Mouse (Mus musculus): ENCODE results near the gene Ptk7. TPM values are rescaled to one million over a fixed set of nuclear protein-coding genes. Genes with fewer than 3 reads are reported as not detected.

Ptk7 gene
- polyA plus RNA-seq, 1 experiment from 2014 or later = 58.5 TPM

DNA sequence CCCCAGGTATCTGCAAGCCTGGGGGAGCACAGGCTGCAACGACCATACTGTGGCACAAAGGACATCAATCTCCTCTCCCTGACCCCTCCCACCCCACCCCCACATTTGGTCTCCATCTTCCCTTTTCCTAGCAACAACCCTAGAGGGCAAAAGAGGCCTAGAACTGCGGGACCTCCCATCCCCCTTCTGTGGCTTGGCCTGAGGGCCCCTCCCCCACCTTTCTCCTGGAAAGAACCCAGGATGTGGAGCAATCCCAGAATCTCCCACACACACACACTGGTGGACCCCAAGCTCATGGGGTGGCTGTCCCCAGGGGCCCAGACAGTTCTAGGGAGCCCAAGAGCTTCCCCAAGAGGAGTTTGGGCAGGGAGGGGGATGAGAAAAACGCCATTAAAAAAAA, 81.4 kb downstream of the Ptk7 start:
- no peaks in the 10 kb centered on the region for H3K9me3 ChIP-seq (ENCODE audit: control insufficient read depth, low read length)

DNA sequence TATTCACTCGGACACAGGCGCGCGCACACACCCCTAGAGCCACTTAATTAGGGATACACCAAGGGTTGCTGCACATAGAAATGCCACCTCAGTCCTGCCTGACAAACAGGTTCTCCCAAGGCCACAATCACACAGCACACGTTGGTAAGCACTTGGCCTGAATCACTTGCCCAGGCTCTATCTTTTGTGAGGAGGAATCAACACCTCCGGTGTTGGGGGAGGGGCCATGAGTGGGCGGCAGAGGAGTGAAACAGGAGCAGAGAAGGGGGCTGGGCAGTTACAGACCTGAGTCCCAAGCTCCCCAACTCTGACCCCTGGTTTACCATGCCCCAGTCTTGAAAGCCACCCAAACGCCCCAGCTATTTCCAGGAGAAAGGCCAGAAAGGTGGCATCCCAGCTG, 82.3 kb downstream of the Ptk7 start:
- 12% methylated on average over 8 of the region's 8 CpGs for WGBS
- peaks cover 39% of the 10 kb centered on the region for H3K36me3 ChIP-seq (ENCODE audit: control insufficient read depth, insufficient read depth, low read length)

More for the DNA sequence above, 81.4 kb downstream of the Ptk7 start:
- Histone ChIP-seq H3K36me3 (ENCODE audit: control insufficient read depth, insufficient read depth, low read length) (peaks cover 43% of the 10 kb centered on the region), H3K4me2 (replicated peaks; ENCODE audit: low read depth, low read length) (no peak overlapping the region), H3K4me1 (ENCODE audit: control insufficient read depth, insufficient read depth, low read length) (peaks cover 31% of the 10 kb centered on the region), H3K27ac (ENCODE audit: low read depth, low read length) (no peak overlapping the region), H3K9ac (ENCODE audit: low read depth, low read length) (no peak overlapping the region), H3K27me3 (ENCODE audit: control insufficient read depth, insufficient read depth, low read length) (no peaks in the 10 kb centered on the region), H3K4me3 (ENCODE audit: low read length) (no peak overlapping the region)
- ATAC-seq (ENCODE audit: low FRiP score, low TSS enrichment) = no peak
- WGBS = 21% methylated on average over 3 of the region's 3 CpGs

DNA sequence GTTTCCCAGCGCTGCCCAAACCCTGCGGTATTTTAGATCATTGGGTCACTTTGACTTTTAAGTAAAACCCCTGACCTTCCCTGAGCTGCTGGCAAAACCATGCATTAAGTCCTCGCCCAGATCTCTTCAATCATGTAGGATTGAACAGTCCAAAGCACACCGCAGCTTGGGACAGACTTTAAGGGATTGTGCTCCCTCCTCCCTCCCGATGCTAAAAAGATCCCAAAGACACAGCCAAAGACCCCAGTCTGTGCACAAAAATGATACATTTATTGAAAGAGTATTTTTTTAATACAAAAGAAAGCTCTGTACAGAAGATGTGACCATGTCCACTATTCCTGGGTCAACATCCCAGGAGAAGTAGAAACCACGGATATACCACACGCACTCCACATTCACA, 82.7 kb downstream of the Ptk7 start:
- no peak overlapping the region for H3K27ac ChIP-seq (ENCODE audit: low read depth, low read length)
- H3K9ac ChIP-seq (ENCODE audit: low read depth, low read length) = peak overlapping the region; percentile 66; the same call in 1 of the 2 replicates
- no peaks in the 10 kb centered on the region for H3K27me3 ChIP-seq (ENCODE audit: control insufficient read depth, insufficient read depth, low read length)
- 6% methylated on average over 7 of the region's 7 CpGs for WGBS
- H3K9me3 ChIP-seq (ENCODE audit: control insufficient read depth, low read length) = no peaks in the 10 kb centered on the region
- peak overlapping the region; percentile 93 for H3K4me2 ChIP-seq (replicated peaks; ENCODE audit: low read depth, low read length)
- peaks cover 23% of the 10 kb centered on the region for H3K4me1 ChIP-seq (ENCODE audit: control insufficient read depth, insufficient read depth, low read length)
- peak overlapping the region; percentile 67 for H3K4me3 ChIP-seq (ENCODE audit: low read length)
- H3K36me3 ChIP-seq (ENCODE audit: control insufficient read depth, insufficient read depth, low read length) = peaks cover 35% of the 10 kb centered on the region
- ATAC-seq (ENCODE audit: low FRiP score, low TSS enrichment) = no peak

More for the DNA sequence above, 82.3 kb downstream of the Ptk7 start:
- ATAC-seq (ENCODE audit: low FRiP score, low TSS enrichment) = no peak
- no peaks in the 10 kb centered on the region for H3K27me3 ChIP-seq (ENCODE audit: control insufficient read depth, insufficient read depth, low read length)
- H3K4me1 ChIP-seq (ENCODE audit: control insufficient read depth, insufficient read depth, low read length) = peaks cover 24% of the 10 kb centered on the region
- H3K9ac ChIP-seq (ENCODE audit: low read depth, low read length) = no peak overlapping the region
- H3K4me2 ChIP-seq (replicated peaks; ENCODE audit: low read depth, low read length) = peak overlapping the region; percentile 93
- no peak overlapping the region for H3K27ac ChIP-seq (ENCODE audit: low read depth, low read length)
- H3K9me3 ChIP-seq (ENCODE audit: control insufficient read depth, low read length) = no peaks in the 10 kb centered on the region
- no peak overlapping the region for H3K4me3 ChIP-seq (ENCODE audit: low read length)

DNA sequence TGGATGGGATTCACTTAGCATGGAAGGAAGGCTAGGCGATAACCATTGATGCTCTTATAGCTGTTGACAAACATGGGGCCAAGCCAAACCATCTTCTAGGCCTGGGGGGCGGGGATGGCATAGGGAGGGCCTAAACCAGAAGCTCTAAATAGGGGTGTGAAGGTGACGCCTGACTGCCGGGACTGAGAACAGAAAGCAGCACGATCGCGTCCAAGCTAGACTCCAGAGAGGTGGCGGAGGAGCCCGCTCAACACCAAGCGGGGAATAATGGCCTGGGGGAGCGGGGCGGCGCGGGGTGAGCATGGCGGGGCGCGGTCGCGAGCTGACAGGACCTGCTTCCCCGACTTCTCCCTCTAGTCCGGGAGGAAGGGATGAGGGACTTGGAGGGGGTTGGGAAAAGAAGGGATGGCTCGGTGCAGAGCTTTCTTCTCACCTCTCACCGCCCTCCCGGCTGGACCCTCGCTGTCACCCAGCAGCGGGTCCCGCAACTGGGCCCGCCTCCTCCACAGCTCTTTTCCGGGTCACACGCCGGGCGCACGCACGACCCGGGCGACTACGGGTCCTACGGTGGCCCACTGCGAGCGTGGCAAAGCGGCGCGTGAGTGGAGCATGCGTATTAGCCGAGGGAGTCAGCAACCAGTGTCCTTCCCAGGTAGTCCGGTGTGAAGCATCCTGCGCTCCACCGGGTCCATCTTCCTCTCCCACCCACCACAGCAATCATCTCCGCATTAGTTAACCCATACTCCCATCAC, 83.3 kb downstream of the Ptk7 start, which contains the start of gene Cul9:
Cul9 (minus strand) TSS at position 576 of the 752 bp plus-strand sequence.
- H3K4me3 ChIP-seq (ENCODE audit: low read length) = peak within 1 kb of the TSS; percentile 67
- ATAC-seq (ENCODE audit: low FRiP score, low TSS enrichment) = peak; percentile 62
- H3K4me2 ChIP-seq (replicated peaks; ENCODE audit: low read depth, low read length) = peak within 1 kb of the TSS; percentile 93
- peaks cover 23% of the 10 kb centered on the region for H3K4me1 ChIP-seq (ENCODE audit: control insufficient read depth, insufficient read depth, low read length)
- H3K27ac ChIP-seq (ENCODE audit: low read depth, low read length) = no peak within 1 kb of the TSS
- H3K27me3 ChIP-seq (ENCODE audit: control insufficient read depth, insufficient read depth, low read length) = no peaks in the 10 kb centered on the region
- H3K36me3 ChIP-seq (ENCODE audit: control insufficient read depth, insufficient read depth, low read length) = peaks cover 29% of the 10 kb centered on the region
- 2% methylated on average over 43 of the region's 49 CpGs for WGBS
- peak within 1 kb of the TSS; percentile 66 for H3K9ac ChIP-seq (ENCODE audit: low read depth, low read length)
- H3K9me3 ChIP-seq (ENCODE audit: control insufficient read depth, low read length) = no peaks in the 10 kb centered on the region

DNA sequence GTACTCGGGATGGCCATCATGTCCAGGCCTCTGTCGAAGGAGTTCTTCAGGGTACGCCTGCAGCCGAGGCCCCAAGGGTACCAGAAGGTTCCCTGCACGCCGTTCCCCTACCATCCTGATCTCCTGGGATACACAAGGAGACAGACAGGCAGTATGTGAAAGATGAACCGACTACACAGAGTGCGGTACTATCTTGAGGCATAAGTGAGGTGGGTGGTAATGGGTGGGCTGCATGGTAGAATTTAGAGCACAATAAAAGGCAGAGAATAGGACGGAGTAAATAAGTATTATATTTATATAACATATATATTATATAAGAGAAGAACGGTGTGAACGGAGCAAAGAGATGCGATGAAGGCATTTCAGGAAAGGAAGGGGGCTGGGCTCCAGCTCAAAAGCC, 85.6 kb downstream of the Ptk7 start:
- Histone ChIP-seq H3K4me2 (replicated peaks; ENCODE audit: low read depth, low read length) (no peak overlapping the region), H3K9me3 (ENCODE audit: control insufficient read depth, low read length) (no peaks in the 10 kb centered on the region), H3K4me3 (ENCODE audit: low read length) (no peak overlapping the region), H3K9ac (ENCODE audit: low read depth, low read length) (no peak overlapping the region), H3K4me1 (ENCODE audit: control insufficient read depth, insufficient read depth, low read length) (peaks cover 23% of the 10 kb centered on the region), H3K36me3 (ENCODE audit: control insufficient read depth, insufficient read depth, low read length) (peaks cover 8% of the 10 kb centered on the region), H3K27ac (ENCODE audit: low read depth, low read length) (no peak overlapping the region), H3K27me3 (ENCODE audit: control insufficient read depth, insufficient read depth, low read length) (no peaks in the 10 kb centered on the region)
- WGBS = 90% methylated on average over 12 of the region's 12 CpGs
- ATAC-seq (ENCODE audit: low FRiP score, low TSS enrichment) = no peak

DNA sequence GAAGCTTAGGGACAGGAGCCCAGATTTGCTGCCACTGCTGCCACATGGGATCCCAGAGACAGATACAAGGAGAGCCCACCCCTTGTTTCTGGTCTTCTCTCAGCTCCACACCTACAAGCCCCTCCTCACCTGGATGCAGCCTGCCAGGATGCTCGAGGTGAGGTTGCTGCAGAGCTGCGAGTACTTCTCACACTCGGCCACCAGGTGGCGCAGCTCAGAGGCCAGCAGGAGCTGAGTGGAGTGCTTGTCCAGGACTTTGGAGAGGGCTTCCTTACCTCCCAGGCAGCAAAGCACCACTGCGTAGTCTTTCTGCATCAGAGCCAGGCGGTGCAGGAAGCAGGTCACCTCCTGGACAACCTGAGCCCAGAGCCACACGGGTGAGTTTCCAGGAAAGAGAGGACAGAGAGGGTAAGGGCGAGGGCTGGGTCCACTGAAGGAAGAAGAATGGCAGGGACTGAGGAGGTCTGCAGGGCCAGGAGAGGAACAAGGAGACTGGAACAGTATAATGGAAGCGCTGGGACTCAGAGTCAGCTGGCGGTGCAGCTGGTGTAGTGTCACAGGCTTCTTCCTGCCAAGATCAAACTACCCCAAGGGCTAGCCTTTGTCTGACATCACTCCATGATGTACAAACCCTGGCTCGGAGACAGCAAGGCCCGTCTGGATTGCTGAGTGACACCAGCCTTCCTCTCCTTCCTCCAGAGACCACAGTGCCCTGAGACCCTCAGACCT, 103.6 kb downstream of the Ptk7 start:
- Histone ChIP-seq H3K4me1 (ENCODE audit: control insufficient read depth, insufficient read depth, low read length) (no peaks in the 10 kb centered on the region), H3K9ac (ENCODE audit: low read depth, low read length) (no peak overlapping the region), H3K9me3 (ENCODE audit: control insufficient read depth, low read length) (no peaks in the 10 kb centered on the region), H3K4me3 (ENCODE audit: low read length) (no peak overlapping the region), H3K27me3 (ENCODE audit: control insufficient read depth, insufficient read depth, low read length) (no peaks in the 10 kb centered on the region), H3K36me3 (ENCODE audit: control insufficient read depth, insufficient read depth, low read length) (no peaks in the 10 kb centered on the region), H3K27ac (ENCODE audit: low read depth, low read length) (no peak overlapping the region), H3K4me2 (replicated peaks; ENCODE audit: low read depth, low read length) (no peak overlapping the region)
- peak; percentile 72 for ATAC-seq (ENCODE audit: low FRiP score, low TSS enrichment)
- WGBS = 36% methylated on average over 12 of the region's 12 CpGs

DNA sequence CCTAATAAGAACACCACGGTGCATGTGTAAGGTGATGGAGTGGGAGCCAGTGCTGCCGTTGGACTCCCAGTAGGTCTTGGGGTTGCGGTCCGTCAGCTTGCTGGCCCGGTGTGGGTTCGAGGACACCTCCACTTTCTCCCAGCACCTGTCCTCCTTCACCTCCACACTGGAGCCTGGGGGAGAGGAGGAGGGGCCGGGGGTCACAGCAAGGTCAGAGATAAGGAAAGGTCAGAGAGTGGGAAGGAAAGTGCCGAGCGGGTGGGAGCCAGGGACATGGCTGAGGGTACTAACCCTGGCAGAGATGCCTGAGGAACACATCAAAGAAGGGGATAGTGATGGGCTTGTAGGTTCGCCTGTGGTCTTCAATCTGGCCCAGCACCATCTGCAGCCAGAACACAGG, 104.2 kb downstream of the Ptk7 start:
- H3K27me3 ChIP-seq (ENCODE audit: control insufficient read depth, insufficient read depth, low read length) = 0 out of 2 replicates have a peak, but pooled peaks cover 3% of the 10 kb centered on the region
- no peak overlapping the region for H3K27ac ChIP-seq (ENCODE audit: low read depth, low read length)
- H3K36me3 ChIP-seq (ENCODE audit: control insufficient read depth, insufficient read depth, low read length) = no peaks in the 10 kb centered on the region
- 81% methylated on average over 10 of the region's 10 CpGs for whole genome bisulfite sequencing
- no peak for ATAC-seq (ENCODE audit: low FRiP score, low TSS enrichment)
- H3K4me2 ChIP-seq (replicated peaks; ENCODE audit: low read depth, low read length) = no peak overlapping the region
- no peak overlapping the region for H3K9ac ChIP-seq (ENCODE audit: low read depth, low read length)
- H3K4me1 ChIP-seq (ENCODE audit: control insufficient read depth, insufficient read depth, low read length) = no peaks in the 10 kb centered on the region
- no peak overlapping the region for H3K4me3 ChIP-seq (ENCODE audit: low read length)
- no peaks in the 10 kb centered on the region for H3K9me3 ChIP-seq (ENCODE audit: control insufficient read depth, low read length)

DNA sequence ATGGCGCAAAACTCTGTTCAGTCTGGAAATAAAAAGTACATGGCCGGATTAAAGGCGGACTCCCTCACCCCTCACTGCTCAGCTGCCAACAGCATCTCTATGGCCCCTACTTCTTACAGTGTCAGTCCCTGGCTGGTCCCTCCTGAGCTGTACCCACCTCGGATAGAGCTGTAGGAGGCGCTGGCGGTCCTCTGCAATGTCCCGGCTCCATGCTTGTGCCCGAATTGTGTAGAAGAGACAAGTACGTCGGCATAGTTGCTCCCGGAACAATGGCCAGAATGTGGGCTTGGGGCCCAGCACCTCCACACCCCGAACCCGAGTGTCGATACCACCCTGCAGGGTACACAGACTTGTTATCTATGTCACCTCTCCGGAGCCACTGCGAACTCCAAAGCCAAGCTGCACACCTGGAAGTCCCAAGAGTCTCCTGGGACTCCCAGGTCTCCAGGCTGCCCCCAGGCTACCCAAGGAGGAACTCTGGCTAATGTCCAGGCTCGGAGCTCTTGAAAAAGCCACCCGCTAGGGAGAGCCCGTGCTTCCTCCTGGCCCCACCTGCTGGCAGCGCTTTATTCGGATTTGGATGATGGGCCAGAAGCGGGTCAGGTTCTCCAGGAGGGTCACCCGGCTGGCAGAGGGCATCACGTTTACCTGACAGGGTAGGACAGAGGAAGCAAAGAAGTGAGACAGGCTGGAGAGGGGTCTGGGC, 107.2 kb downstream of the Ptk7 start:
- H3K27me3 ChIP-seq (ENCODE audit: control insufficient read depth, insufficient read depth, low read length) = 0 out of 2 replicates have a peak, but pooled peaks cover 5% of the 10 kb centered on the region
- no peak overlapping the region for H3K4me2 ChIP-seq (replicated peaks; ENCODE audit: low read depth, low read length)
- H3K4me3 ChIP-seq (ENCODE audit: low read length) = no peak overlapping the region
- no peak overlapping the region for H3K9ac ChIP-seq (ENCODE audit: low read depth, low read length)
- no peak for ATAC-seq (ENCODE audit: low FRiP score, low TSS enrichment)
- H3K36me3 ChIP-seq (ENCODE audit: control insufficient read depth, insufficient read depth, low read length) = no peaks in the 10 kb centered on the region
- H3K9me3 ChIP-seq (ENCODE audit: control insufficient read depth, low read length) = no peaks in the 10 kb centered on the region
- no peak overlapping the region for H3K27ac ChIP-seq (ENCODE audit: low read depth, low read length)
- 40% methylated on average over 24 of the region's 24 CpGs for WGBS
- no peaks in the 10 kb centered on the region for H3K4me1 ChIP-seq (ENCODE audit: control insufficient read depth, insufficient read depth, low read length)

Measured in kidney, embryonic 14.5 days (tissue).